Mouse (Mus musculus): ENCODE data around the gene Tbck. TPM values are rescaled to one million over a fixed set of nuclear protein-coding genes. Genes with fewer than 3 reads are reported as not detected.

The Tbck gene
- 12.0 TPM for polyA plus RNA-seq (2017; shearing (Covaris generic))

GRCm38 (mm10) chr3:132683447-132684230 lies at the start of gene Tbck:
TSS of gene Tbck (plus strand) at chr3:132684144.

GRCm38 (mm10) chr3:132684231-132684928 lies 436 bp downstream of the Tbck start, which contains the start of gene Aimp1:
TSS of gene Aimp1 (minus strand) at chr3:132684370.

Other genes starting within 250 kb of the Tbck start
- gene Gimd1, start 54.3 kb upstream of the Tbck start, polyA plus RNA-seq (2017; shearing (Covaris generic)): 0.30 TPM
- gene Aimp1, start 226 bp downstream of the Tbck start, polyA plus RNA-seq (2017; shearing (Covaris generic)): 31.6 TPM

All from effector memory CD4-positive, alpha-beta T cell, adult 5 months (primary cell).